Mouse (Mus musculus) mature B cell (primary cell): Measurements from ENCODE around the gene Zbp1.

Source experiments
- in situ Hi-C: fragments of 300-500 bp; cut with MboI; formaldehyde crosslinking; loops from 2 replicates; pipeline ENCODE4 v1.14.3; 2019

Zbp1 gene

DNA sequence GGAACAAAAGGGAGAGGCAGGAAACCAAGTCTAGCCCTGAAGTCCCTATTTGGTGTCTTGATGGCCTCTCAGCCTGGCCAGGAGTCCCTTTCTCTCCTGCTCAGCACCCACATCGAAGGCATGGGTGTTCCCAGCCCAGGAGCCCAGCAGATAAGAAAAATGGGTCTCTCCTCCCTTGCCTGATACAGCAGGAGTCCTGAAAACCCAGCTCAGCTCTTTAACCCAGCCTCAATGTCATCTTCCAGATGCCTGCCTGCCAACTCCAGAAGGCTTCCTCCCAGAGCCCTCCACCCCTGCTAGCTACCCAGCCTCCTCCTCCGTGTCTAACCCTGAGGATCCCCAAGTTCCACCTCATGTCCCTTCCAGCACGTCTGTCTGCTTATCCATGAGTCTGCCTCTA, 1.5 kb downstream of the Zbp1 start:
- in situ Hi-C loops, result no loop called here

DNA sequence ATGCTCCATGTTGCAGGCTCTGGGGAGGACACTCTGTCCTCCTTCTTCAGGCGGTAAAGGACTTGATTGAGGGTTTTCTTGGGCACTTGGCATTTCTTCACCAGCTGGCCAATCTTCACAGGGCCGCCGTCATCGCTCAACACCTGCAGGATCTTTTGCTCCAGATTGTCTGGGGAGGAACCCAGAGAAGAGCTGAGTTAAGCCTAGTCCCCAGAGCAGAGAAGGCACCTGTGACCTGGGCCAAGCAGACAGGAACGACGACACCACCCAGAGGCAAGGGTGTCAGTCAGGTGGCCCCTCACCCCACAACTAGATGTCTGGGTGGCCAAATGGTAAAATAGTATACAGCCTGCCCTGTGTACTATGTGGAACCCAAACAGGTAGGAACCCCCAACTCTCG, 1.9 kb downstream of the Zbp1 start:
- in situ Hi-C loops, result no loop called here

DNA sequence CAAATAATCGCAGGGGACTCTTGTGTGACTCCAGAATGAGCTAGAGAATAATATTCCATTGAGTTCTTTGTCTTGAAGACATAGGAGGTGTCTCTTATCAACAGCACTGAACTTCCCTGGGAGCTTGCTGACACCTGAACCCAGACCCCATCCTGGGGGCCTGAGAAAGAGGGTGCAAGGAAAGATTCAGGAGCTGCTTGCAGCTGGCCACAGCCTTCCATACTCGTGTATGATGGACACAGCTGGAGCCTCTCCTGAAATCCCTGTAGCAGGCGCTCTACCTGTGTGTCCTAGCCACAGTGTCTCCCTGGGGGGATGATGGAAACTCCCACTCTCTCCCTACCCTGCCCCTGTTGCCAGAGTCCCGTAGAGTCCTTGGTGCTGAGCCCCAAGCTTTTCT, 6.5 kb downstream of the Zbp1 start:
- in situ Hi-C loops, result no loop called here

DNA sequence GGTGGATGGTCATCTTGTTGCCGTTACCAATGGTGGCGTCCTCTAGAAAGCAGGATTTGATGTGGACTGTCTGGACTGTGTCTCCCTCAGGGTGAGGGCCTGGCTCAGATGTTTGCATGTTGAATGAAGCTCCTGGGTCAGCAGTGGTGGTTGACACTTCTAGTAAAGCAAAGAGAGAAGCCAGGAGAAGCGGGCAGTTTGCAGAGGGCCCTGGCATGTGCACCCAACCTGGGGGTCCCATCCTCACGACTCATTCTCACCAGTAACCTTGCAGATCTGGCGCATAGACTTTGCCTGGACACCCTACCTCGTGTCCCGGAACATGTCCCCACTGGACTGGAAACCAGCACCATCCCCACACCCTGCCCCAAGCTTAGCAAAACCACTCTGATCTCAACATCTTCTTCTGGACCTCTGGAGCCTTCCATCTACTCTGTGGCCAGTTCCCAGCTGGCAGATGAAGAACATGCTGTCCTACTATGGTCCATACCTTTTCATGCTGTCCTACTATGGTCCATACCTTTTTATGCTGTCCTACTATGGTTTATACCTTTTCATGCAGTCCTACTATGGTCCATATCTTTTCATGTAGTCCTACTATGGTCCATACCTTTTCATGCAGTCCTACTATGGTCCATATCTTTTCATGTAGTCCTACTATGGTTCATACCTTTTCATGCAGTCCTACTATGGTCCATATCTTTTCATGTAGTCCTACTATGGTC, 9.5 kb downstream of the Zbp1 start:
- in situ Hi-C loops, result no loop called here

DNA sequence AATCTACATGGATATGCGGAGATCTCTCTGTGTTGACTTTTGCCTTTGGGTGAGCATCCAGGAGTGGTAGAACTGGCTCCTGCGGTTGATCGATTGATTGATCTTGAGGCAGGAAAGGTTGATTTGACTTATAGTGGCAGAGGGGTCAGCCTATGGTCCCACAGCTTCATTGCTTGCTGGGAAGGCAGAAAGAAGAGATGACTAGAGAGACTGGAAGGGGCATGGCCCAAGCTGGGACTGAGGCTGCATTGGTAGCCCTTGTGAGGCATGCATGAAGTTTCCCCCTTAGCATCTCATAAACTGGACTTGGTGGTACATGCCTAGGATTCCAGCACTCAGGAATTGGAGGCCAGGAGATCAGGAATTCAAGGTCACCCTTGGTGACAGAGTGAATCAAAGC, 11.7 kb downstream of the Zbp1 start:
- in situ Hi-C loops, result no loop called here

DNA sequence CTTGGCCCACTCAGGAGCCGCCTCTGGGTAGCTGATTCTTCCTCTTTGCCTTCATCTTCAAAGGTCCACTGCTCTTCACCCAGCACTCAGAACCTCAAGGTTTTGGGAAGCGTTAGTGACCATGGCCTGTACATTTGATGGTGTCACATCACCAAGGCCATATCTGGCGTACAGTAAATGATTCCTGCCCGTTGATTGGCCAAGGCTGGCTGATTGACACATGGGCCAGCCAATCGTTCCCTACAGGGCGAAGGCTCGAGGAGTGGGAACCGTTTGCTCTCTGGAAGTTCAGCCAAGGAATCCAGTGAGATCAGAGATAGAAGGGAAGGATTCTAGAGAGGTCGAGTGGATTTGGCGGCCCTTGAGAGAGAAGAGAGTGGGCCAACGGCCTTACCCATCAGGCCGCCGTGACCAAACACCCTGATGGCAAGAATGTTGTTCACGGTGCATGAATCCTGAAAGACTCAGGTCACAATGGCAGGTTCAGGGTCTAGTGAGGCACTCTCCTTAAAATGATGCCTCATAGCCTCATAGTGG, 13.1 kb downstream of the Zbp1 start:
- in situ Hi-C loops, result no loop called here

DNA sequence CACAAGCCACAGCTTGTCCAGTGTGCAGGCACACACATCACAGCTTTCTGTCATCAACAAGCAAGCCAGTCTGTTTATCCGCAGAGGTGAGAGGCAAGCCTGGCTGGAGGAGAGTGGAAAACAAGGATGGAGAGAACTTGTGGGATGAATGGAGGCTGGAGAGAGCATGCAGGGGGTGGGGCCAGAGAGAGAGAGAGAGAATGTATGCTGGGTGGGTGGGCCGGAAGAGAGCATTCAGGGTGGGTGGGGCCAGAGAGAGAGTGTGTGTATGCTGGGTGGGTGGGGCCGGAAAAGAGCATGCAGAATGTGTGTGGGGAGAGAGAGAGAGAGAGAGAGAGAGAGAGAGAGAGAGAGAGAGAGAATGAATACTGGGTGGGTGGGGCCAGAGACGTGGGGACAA, 14.1 kb downstream of the Zbp1 start:
- in situ Hi-C loops, result no loop called here

DNA sequence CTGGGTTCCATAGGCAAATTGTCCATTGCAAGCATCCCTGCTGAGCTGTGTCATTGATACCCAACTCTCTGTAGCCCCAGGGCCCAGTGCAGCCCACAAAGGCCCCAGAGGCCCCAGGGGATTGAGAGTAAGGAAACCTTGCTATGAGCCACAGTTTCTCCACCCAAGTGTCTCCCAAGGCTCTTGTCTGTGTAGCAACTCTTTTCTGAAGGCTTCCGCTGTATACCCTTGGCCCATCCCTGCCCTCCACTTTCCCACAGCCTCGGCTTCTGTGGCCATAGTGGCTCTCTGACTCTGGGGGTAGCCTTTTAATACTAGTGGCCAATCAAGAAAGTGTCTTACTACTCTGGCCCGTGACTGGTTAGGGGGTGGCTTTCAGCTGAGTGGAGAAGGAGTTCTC, 15.0 kb downstream of the Zbp1 start:
- in situ Hi-C loops, result no loop called here

DNA sequence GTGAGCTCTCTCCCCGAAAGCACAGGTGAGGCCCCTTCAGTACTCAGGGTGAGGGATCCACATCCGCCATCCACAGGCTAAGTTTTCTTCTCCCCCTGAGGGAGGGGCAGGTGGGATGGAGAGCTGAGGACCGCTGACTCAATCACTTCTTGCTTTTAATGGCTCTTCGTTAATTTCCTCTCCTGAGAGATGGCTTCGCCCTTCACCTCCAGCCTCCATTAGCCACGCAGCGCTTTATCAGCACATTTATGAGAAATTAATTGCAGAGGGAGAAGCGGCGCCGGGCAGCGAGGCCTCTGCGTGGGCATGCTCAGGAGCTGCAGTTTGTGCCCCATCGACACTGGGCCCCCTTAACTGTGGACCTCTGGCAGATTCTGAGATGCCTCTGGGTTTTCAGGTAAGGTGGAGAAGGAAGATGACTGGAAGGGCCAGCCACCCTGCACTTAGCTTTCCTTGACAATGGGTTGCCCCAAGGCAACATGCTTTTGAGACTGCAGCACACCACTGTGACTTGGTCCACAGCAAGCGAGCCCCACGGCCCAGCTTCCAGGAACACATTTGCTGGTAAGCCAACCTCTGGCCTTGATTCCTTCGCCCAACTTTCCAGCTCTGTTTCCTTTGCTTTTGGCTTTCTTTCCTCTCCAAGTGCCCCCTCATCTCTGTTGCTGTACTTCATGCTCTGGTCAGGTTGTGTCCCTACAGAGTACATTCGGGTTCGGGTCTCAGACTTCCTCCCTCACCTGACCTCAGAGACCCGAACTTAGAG, 15.6 kb downstream of the Zbp1 start:
- in situ Hi-C loops, result no loop called here

DNA sequence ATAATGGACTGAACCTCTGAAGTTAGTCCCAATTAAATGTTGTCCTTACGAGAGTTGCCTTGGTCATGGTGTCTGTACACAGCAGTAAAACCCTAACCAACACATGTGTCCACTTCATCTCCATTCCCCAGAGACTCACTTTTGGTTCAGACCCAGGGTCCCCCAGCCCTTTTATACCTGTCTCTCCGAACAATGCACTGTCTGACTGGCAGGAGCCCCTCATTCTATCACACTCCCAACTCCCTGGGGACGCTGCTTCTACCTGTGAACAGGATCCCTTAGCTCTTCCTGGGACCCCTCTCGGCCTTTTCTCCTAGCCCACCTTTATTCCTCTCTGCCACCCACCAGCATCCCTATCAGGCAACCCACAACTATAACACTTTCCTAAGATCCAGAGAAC, 23.9 kb downstream of the Zbp1 start:
- in situ Hi-C loops, result loop anchor here (10.0 kb wide), 1 partner anchor 350 kb away; no protein-coding TSS in a partner anchor

DNA sequence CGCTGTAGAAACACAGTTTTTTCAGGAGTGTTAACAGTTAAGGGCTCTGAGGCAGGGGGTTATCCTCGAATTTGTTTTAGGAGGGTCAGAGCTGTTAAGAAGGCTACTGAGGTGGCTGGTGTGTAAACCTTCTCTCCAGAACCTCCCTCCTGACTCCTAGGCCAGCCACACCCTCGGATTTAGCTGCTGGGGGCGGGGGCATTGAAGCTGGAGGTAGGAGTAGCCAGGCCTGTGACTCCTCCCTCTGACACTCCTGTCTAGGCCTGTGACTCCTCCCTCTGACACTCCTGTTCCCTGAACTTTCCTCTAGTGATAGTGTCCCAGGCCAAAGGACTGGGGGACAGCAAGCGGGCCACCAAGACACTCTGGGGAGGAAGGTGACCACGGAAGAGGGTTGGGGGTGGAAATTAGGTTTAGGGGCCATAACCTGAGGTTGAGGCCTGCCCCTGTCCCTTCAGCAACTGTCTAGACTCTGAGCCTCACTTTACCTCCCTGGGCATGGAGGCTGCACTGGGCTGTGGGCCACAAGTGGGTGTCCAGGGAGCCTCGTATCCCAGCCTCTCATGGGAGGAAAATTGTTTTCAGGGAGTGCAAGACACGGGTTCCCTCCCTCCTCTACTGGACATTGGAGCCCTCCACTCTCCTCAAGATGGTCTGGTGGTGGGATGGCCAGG, 31.4 kb downstream of the Zbp1 start:
- in situ Hi-C loops, result no loop called here

DNA sequence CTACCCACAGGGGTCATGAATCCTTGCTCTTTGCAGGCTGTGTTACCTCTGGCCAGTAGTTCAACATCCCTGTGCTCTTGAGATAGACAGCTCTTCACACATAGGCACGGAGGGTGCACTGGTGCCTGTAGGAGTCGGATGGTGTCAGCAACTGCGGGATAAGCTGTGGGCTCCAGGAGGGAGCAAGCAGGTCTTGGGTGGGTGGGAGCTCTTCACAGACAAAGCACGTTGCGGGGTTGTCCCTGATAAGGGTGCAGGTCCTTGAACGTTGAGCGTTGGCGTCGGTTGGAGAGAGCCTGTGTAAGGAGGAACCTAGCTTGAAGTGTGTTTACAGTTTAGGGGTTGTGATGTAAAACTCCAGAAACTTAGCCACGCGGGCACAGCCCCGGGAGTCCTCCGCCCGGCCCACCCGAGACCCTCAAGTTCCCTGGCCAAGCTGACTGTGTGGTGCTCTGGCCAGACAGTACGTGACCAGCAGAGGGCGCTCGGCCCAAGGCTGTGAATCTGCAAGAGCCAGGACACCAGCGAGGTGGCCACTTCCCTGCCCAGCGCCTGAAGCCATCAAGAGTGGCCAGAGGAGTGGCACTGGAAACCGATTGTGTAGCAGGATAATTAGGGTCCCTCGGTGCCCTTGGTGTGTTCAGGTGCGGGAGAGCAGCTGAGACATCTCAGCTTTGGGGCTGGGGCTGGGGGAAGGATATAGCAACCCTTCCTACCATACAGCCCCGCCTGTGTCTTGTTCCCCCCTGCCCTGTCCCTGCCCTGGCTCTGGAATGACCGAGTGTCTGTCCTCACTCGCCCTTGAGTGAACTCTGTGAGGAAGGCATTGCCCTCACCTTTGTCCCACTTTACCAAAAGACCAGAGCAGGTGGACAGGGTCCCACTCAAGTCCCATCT, 32.4 kb downstream of the Zbp1 start:
- in situ Hi-C loops, result no loop called here

DNA sequence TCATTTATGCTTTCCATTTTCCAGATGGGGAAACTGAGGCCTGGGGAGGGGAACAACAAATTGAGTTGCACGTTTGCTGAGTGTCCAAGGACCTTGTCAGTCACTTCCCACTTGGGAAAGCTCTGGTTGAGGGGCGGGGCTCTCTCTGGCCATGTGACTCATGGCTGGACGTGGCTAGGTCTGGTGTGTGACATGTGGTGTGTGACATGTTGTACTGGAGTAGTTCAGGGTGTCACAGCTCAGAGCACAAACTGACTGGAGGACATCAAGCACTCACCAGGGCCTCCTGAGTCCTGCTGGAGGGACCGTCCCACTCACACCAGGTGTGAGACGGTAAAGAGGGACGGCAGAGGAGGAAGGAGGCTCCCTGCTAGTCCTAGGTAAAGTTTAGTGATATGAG, 33.4 kb downstream of the Zbp1 start:
- in situ Hi-C loops, result no loop called here

DNA sequence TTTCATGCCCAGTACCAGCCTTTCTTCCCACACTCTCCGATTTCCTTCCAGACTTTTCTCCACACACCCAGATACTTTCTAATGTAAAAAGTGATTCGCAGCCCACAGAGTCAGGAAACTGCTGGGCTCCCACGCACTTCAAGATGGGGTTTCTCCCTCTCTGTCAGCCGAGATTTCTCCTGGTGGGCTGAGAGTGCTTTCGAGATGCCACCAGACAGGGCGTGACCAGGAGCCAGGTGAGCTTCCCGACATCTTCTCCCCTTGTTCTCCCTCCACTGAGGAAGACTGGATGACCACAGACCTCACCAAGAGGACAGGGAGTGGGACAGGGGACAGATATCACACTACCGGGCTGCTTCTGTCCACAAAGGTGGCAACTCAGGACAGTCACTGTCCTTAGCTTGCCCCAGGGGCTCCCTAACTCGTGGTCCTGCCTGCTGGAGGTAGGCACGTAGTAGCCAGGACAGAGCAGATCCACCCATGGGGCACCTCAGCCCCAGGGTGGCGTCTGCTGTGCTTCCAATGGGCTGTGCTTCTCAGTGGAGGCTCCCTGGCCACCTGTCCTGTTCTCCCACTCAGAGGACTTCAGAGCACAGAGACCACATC, 34.1 kb downstream of the Zbp1 start:
- in situ Hi-C loops, result no loop called here

DNA sequence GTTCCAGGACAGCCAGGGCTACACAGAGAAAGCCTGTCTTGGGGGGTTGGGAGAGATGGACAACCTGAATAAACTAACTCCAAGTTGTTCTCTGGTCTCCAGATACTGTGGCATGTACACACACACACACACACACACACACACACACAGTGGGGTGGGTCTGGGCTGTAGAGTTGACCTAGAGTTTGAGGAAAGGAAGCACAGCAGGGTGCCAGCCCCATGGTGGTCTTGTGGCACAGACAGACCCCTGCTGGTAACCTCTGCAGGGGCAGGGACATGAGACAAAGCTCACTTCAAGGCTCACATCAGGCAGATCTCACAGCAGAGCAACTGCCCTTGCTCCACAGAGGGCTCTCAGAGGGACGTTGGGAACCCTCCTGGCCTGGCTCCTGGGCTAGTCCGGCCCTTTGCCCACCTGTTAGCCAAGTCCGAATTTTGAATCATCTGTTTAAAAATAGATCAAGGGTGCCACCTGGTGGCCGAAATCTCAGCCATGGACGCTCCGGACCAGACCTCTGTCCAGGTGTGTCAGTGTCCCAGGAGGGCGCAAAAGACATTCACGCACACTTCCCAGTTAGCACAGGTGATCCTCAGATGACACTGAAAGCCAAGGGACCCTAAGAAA, 34.8 kb downstream of the Zbp1 start:
- in situ Hi-C loops, result no loop called here

DNA sequence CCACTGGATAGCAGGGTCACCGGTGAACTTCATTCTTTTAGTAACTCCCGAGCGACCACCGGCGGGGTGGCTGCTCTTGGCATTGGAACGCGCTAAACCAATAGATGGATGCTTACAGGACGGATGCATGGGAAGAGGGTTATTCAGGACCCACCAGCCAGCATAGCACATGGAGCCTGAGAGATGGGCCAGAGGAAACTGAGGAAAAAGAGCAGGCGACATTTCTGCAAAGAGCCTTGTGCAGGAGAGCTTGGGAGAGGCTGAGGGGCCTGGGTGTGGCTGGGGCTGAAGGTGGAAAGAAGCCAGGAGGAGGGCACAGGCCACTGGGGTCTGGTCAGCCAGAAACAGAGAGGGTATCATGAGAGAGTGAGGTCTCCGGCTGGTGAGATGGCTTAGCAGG, 35.4 kb downstream of the Zbp1 start:
- in situ Hi-C loops, result no loop called here

DNA sequence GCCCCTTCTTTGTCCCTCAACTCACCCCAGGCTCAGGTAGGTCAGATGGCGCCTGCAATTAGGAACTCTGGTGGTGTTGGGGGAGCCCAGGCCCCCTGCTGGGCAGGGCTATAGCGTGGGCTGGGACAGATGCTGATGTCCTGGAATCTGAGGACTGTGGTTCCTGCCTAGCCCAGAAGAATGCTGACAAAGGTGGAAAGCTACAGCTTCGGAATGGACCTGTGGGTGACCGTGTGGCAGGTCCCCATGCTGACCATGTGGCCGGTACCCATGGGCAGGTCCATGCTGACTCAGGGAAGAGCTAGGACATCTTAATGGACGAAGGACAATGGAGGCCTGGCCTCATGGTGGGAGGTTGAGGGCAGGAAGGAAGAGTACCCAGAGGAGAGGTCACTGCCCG, 35.9 kb downstream of the Zbp1 start:
- in situ Hi-C loops, result no loop called here

DNA sequence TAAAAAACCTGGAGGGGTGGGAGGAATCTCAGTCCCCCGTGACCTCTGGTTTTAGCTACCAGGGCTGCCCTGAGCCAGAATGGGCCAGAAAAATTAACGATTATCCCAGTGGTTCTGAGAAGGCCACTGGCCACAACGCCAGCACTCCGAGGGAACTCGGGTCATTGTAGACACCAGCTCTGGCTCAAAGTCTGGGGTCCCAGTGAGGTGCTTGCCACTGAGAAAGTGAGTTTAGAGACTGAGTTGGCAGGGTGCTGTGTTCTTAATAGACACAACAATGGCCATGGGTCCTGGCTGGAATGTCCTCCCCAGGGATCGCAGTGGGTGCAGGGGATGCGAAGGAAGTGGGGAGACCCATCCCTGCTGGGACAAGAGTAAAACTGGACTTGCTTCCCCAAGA, 36.8 kb downstream of the Zbp1 start:
- in situ Hi-C loops, result no loop called here

DNA sequence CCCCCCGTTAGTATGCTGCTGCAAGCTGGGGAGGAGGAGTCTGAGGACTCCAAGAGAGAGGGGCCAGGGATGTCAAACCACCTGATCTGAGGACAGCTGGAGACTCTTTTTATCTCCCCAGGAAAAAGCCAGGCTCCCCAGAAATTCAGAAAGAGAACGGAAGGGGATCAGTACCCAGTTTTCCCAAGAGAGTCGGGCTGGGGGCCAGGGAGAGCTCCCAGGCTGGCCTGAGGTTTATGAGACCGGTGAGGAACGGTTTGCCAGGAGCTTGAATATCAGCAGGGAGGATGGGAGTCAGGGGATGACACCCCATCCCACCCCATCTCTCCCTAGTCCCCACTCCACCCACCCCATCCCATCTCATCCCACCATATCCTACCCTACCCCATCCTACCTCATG, 37.2 kb downstream of the Zbp1 start:
- in situ Hi-C loops, result no loop called here

DNA sequence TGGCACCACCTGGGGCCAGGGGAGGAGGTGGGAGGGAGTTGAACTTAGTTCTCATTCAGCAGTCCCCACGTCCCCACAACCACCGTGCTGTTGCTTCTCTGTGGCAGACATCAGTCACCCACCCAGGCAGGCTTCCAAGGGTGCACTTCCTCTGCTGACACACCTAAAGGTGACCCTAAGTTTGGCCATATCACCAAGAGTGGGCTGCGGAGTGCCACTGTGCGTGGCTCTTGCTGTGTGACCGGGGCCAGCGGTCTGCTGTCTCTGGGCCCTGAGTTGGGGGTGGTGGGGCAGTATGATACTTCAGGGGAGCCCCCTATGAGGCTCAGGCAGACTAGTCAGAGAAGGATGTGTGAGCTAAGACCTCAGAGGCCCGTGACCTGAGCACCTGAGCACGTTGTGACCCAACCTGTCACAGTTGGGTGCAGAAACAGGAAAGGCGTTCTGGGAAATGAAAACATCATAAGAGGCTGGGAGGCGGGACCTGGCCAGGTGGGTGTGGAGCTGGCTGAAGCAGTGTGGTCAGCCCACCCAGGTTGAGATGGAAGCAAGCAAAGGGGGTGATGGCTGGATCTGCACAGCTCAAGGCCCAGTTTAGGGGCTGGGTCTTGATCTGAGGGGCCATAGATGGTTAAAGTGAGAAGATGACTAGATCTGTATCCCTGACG, 37.9 kb downstream of the Zbp1 start:
- in situ Hi-C loops, result no loop called here
